Mouse (Mus musculus) kidney, postnatal 36 days (tissue): ENCODE data around the gene Ube2f.

Experiments used
- DNase-seq, 2 experiments: peaks; one replicate each; pipeline ENCODE4 v3.0.0; 2021 to 2022; ENCODE audit warnings: mixed read lengths in 2 of 2

Ube2f gene

GRCm38 (mm10) chr1:91249564-91250414 is at the start of gene Ube2f:
TSS of gene Ube2f (plus strand) at chr1:91250304.
- peak; percentile 94 to 98 for DNase-seq

- DNase-seq = no peak
Measured at GRCm38 (mm10) chr1:91201122-91201521, 49.0 kb upstream of the Ube2f start.

- no peak for DNase-seq
Measured at GRCm38 (mm10) chr1:91204221-91204765, 45.8 kb upstream of the Ube2f start.

GRCm38 (mm10) chr1:91205651-91206050 is 44.5 kb upstream of the Ube2f start:
- DNase-seq = no peak

- no peak for DNase-seq
Measured at GRCm38 (mm10) chr1:91206336-91206735, 43.8 kb upstream of the Ube2f start.

GRCm38 (mm10) chr1:91206873-91207272 is 43.2 kb upstream of the Ube2f start:
- no peak for DNase-seq

GRCm38 (mm10) chr1:91207334-91208074 is 42.6 kb upstream of the Ube2f start:
- DNase-seq = no peak

GRCm38 (mm10) chr1:91209343-91209742 is 40.8 kb upstream of the Ube2f start:
- DNase-seq = no peak

GRCm38 (mm10) chr1:91209785-91210184 is 40.3 kb upstream of the Ube2f start:
- DNase-seq = no peak

- peak; percentile 30 to 78 for DNase-seq
Measured at GRCm38 (mm10) chr1:91211099-91211498, 39.0 kb upstream of the Ube2f start.

GRCm38 (mm10) chr1:91211591-91212008 is 38.5 kb upstream of the Ube2f start:
- DNase-seq = peak in 1 of 2 experiments; percentile 19

- no peak for DNase-seq
Measured at GRCm38 (mm10) chr1:91215264-91215663, 34.8 kb upstream of the Ube2f start.

- peak in 1 of 2 experiments; percentile 20 for DNase-seq
Measured at GRCm38 (mm10) chr1:91215981-91216380, 34.1 kb upstream of the Ube2f start.

GRCm38 (mm10) chr1:91216504-91217267 is 33.4 kb upstream of the Ube2f start:
- peak in 1 of 2 experiments; percentile 16 for DNase-seq

- DNase-seq = no peak
Measured at GRCm38 (mm10) chr1:91219641-91220321, 30.3 kb upstream of the Ube2f start.

- no peak for DNase-seq
Measured at GRCm38 (mm10) chr1:91220322-91220672, 29.8 kb upstream of the Ube2f start.

GRCm38 (mm10) chr1:91226562-91226961 is 23.5 kb upstream of the Ube2f start:
- no peak for DNase-seq

GRCm38 (mm10) chr1:91227381-91228054 is 22.6 kb upstream of the Ube2f start:
- no peak for DNase-seq

- DNase-seq = no peak
Measured at GRCm38 (mm10) chr1:91231142-91231541, 19.0 kb upstream of the Ube2f start.

- DNase-seq = no peak
Measured at GRCm38 (mm10) chr1:91231896-91232295, 18.2 kb upstream of the Ube2f start.

- no peak for DNase-seq
Measured at GRCm38 (mm10) chr1:91235395-91235794, 14.7 kb upstream of the Ube2f start.

GRCm38 (mm10) chr1:91237676-91238075 is 12.4 kb upstream of the Ube2f start:
- no peak for DNase-seq
